Mouse (Mus musculus): ENCODE results near the gene Hoxc9. TPM values are rescaled to one million over a fixed set of nuclear protein-coding genes. Genes with fewer than 3 reads are reported as not detected.

Hoxc9 gene
- polyA plus RNA-seq, 1 experiment from 2014 or later, result 0.75 TPM

GRCm38 (mm10) chr15:102972753-102973152, 3.5 kb upstream of the Hoxc9 start:
- Histone ChIP-seq H3K4me3 (replicated peaks; ENCODE audit: low read length) (no peak overlapping the region), H3K27me3 (ENCODE audit: control insufficient read depth, insufficient read depth, low read length) (peaks cover 100% of the 10 kb centered on the region), H3K27ac (no peak overlapping the region)

GRCm38 (mm10) chr15:102975034-102975433, 1.2 kb upstream of the Hoxc9 start:
- Histone ChIP-seq H3K9ac (no peak overlapping the region), H3K36me3 (replicated peaks; ENCODE audit: control insufficient read depth, insufficient read depth) (no peaks in the 10 kb centered on the region), H3K4me3 (replicated peaks; ENCODE audit: low read length) (no peak overlapping the region), H3K4me1 (replicated peaks; ENCODE audit: control insufficient read depth, insufficient read depth, low read length) (no peaks in the 10 kb centered on the region), H3K9me3 (ENCODE audit: control insufficient read depth, low read length) (no peaks in the 10 kb centered on the region), H3K4me2 (replicated peaks) (no peak overlapping the region), H3K27ac (no peak overlapping the region), H3K27me3 (ENCODE audit: control insufficient read depth, insufficient read depth, low read length) (peaks cover 100% of the 10 kb centered on the region)
- DNase-seq (ENCODE audit: low spot score), result no peak
- no peak for ATAC-seq (ENCODE audit: low FRiP score)
- WGBS, result 4% methylated on average over 7 of the region's 7 CpGs

More at GRCm38 (mm10) chr15:102972753-102973152, 3.5 kb upstream of the Hoxc9 start:
- no peak overlapping the region for H3K4me2 ChIP-seq (replicated peaks)
- ATAC-seq (ENCODE audit: low FRiP score) (no peak), DNase-seq (ENCODE audit: low spot score) (no peak)
- H3K4me1 ChIP-seq (replicated peaks; ENCODE audit: control insufficient read depth, insufficient read depth, low read length), result no peaks in the 10 kb centered on the region
- H3K36me3 ChIP-seq (replicated peaks; ENCODE audit: control insufficient read depth, insufficient read depth), result no peaks in the 10 kb centered on the region
- H3K9ac ChIP-seq, result no peak overlapping the region
- WGBS, result 0% methylated on average over 6 of the region's 6 CpGs
- no peaks in the 10 kb centered on the region for H3K9me3 ChIP-seq (ENCODE audit: control insufficient read depth, low read length)

GRCm38 (mm10) chr15:102975688-102976111, 539 bp upstream of the Hoxc9 start:
- no peak overlapping the region for H3K4me3 ChIP-seq (replicated peaks; ENCODE audit: low read length)
- ATAC-seq (ENCODE audit: low FRiP score), result no peak

GRCm38 (mm10) chr15:102976631-102977422, 588 bp downstream of the Hoxc9 start:
- H3K9ac ChIP-seq, result no peak overlapping the region
- H3K36me3 ChIP-seq (replicated peaks; ENCODE audit: control insufficient read depth, insufficient read depth), result no peaks in the 10 kb centered on the region
- peaks cover 100% of the 10 kb centered on the region for H3K27me3 ChIP-seq (ENCODE audit: control insufficient read depth, insufficient read depth, low read length)
- H3K9me3 ChIP-seq (ENCODE audit: control insufficient read depth, low read length), result no peaks in the 10 kb centered on the region
- no peak overlapping the region for H3K27ac ChIP-seq
- ATAC-seq (ENCODE audit: low FRiP score), result no peak
- H3K4me2 ChIP-seq (replicated peaks), result no peak overlapping the region
- H3K4me1 ChIP-seq (replicated peaks; ENCODE audit: control insufficient read depth, insufficient read depth, low read length), result no peaks in the 10 kb centered on the region
- DNase-seq (ENCODE audit: low spot score), result no peak
- no peak overlapping the region for H3K4me3 ChIP-seq (replicated peaks; ENCODE audit: low read length)
- under 1% methylated on average over 37 of the region's 37 CpGs for WGBS

More at GRCm38 (mm10) chr15:102975688-102976111, 539 bp upstream of the Hoxc9 start:
- Histone ChIP-seq H3K4me1 (replicated peaks; ENCODE audit: control insufficient read depth, insufficient read depth, low read length) (no peaks in the 10 kb centered on the region), H3K27me3 (ENCODE audit: control insufficient read depth, insufficient read depth, low read length) (peaks cover 100% of the 10 kb centered on the region), H3K9ac (no peak overlapping the region), H3K4me2 (replicated peaks) (no peak overlapping the region), H3K27ac (no peak overlapping the region), H3K36me3 (replicated peaks; ENCODE audit: control insufficient read depth, insufficient read depth) (no peaks in the 10 kb centered on the region), H3K9me3 (ENCODE audit: control insufficient read depth, low read length) (no peaks in the 10 kb centered on the region)
- no peak for DNase-seq (ENCODE audit: low spot score)
- 2% methylated on average over 21 of the region's 21 CpGs for WGBS

GRCm38 (mm10) chr15:102977423-102977974, 1.3 kb downstream of the Hoxc9 start:
- H3K4me1 ChIP-seq (replicated peaks; ENCODE audit: control insufficient read depth, insufficient read depth, low read length), result no peaks in the 10 kb centered on the region
- no peaks in the 10 kb centered on the region for H3K36me3 ChIP-seq (replicated peaks; ENCODE audit: control insufficient read depth, insufficient read depth)
- no peak overlapping the region for H3K27ac ChIP-seq
- H3K9ac ChIP-seq, result no peak overlapping the region
- no peak overlapping the region for H3K4me2 ChIP-seq (replicated peaks)
- H3K27me3 ChIP-seq (ENCODE audit: control insufficient read depth, insufficient read depth, low read length), result peaks cover 100% of the 10 kb centered on the region
- WGBS, result 2% methylated on average over 16 of the region's 16 CpGs
- no peak for ATAC-seq (ENCODE audit: low FRiP score)
- no peak for DNase-seq (ENCODE audit: low spot score)
- no peaks in the 10 kb centered on the region for H3K9me3 ChIP-seq (ENCODE audit: control insufficient read depth, low read length)
- H3K4me3 ChIP-seq (replicated peaks; ENCODE audit: low read length), result no peak overlapping the region

GRCm38 (mm10) chr15:102978615-102979515, 2.6 kb downstream of the Hoxc9 start:
- peaks cover 100% of the 10 kb centered on the region for H3K27me3 ChIP-seq (ENCODE audit: control insufficient read depth, insufficient read depth, low read length)
- no peaks in the 10 kb centered on the region for H3K9me3 ChIP-seq (ENCODE audit: control insufficient read depth, low read length)
- H3K4me1 ChIP-seq (replicated peaks; ENCODE audit: control insufficient read depth, insufficient read depth, low read length), result no peaks in the 10 kb centered on the region
- H3K9ac ChIP-seq, result no peak overlapping the region
- DNase-seq (ENCODE audit: low spot score) (no peak), ATAC-seq (ENCODE audit: low FRiP score) (no peak)
- under 1% methylated on average over 13 of the region's 13 CpGs for WGBS
- no peak overlapping the region for H3K27ac ChIP-seq
- H3K36me3 ChIP-seq (replicated peaks; ENCODE audit: control insufficient read depth, insufficient read depth), result no peaks in the 10 kb centered on the region
- no peak overlapping the region for H3K4me3 ChIP-seq (replicated peaks; ENCODE audit: low read length)
- H3K4me2 ChIP-seq (replicated peaks), result no peak overlapping the region

- no peak overlapping the region for H3K4me3 ChIP-seq (replicated peaks; ENCODE audit: low read length)
- H3K9ac ChIP-seq, result no peak overlapping the region
- no peaks in the 10 kb centered on the region for H3K36me3 ChIP-seq (replicated peaks; ENCODE audit: control insufficient read depth, insufficient read depth)
- no peak overlapping the region for H3K27ac ChIP-seq
- ATAC-seq (ENCODE audit: low FRiP score), result no peak
- H3K4me1 ChIP-seq (replicated peaks; ENCODE audit: control insufficient read depth, insufficient read depth, low read length), result no peaks in the 10 kb centered on the region
- 0% methylated on average over 1 of the region's 1 CpGs for WGBS
- no peaks in the 10 kb centered on the region for H3K9me3 ChIP-seq (ENCODE audit: control insufficient read depth, low read length)
- no peak overlapping the region for H3K4me2 ChIP-seq (replicated peaks)
- no peak for DNase-seq (ENCODE audit: low spot score)
- peaks cover 100% of the 10 kb centered on the region for H3K27me3 ChIP-seq (ENCODE audit: control insufficient read depth, insufficient read depth, low read length)
Observed at GRCm38 (mm10) chr15:102979936-102980335, 3.7 kb downstream of the Hoxc9 start.

GRCm38 (mm10) chr15:102980352-102980751, 4.1 kb downstream of the Hoxc9 start:
- Histone ChIP-seq H3K9ac (no peak overlapping the region), H3K27me3 (ENCODE audit: control insufficient read depth, insufficient read depth, low read length) (peaks cover 100% of the 10 kb centered on the region)
- 5% methylated on average over 11 of the region's 11 CpGs for WGBS

GRCm38 (mm10) chr15:102980912-102981311, 4.7 kb downstream of the Hoxc9 start:
- Histone ChIP-seq H3K27ac (no peak overlapping the region), H3K36me3 (replicated peaks; ENCODE audit: control insufficient read depth, insufficient read depth) (no peaks in the 10 kb centered on the region), H3K4me3 (replicated peaks; ENCODE audit: low read length) (peak overlapping the region; percentile 6; the same call in 1 of the 2 replicates), H3K4me2 (replicated peaks) (peak overlapping the region; percentile 26; the same call in 1 of the 2 replicates), H3K9ac (no peak overlapping the region), H3K9me3 (ENCODE audit: control insufficient read depth, low read length) (no peaks in the 10 kb centered on the region), H3K27me3 (ENCODE audit: control insufficient read depth, insufficient read depth, low read length) (peaks cover 100% of the 10 kb centered on the region), H3K4me1 (replicated peaks; ENCODE audit: control insufficient read depth, insufficient read depth, low read length) (no peaks in the 10 kb centered on the region)
- DNase-seq (ENCODE audit: low spot score), result no peak
- no peak for ATAC-seq (ENCODE audit: low FRiP score)
- under 1% methylated on average over 14 of the region's 14 CpGs for WGBS

More at GRCm38 (mm10) chr15:102980352-102980751, 4.1 kb downstream of the Hoxc9 start:
- Histone ChIP-seq H3K4me3 (replicated peaks; ENCODE audit: low read length) (no peak overlapping the region), H3K4me2 (replicated peaks) (no peak overlapping the region), H3K36me3 (replicated peaks; ENCODE audit: control insufficient read depth, insufficient read depth) (no peaks in the 10 kb centered on the region), H3K27ac (no peak overlapping the region), H3K4me1 (replicated peaks; ENCODE audit: control insufficient read depth, insufficient read depth, low read length) (no peaks in the 10 kb centered on the region), H3K9me3 (ENCODE audit: control insufficient read depth, low read length) (no peaks in the 10 kb centered on the region)
- ATAC-seq (ENCODE audit: low FRiP score) (no peak), DNase-seq (ENCODE audit: low spot score) (no peak)
